Mouse (Mus musculus) lung, postnatal 0 days (tissue): ENCODE data around the gene Ep400.

Experiments used
- CTCF ChIP-seq: IDR thresholded peaks from 2 replicates; pipeline ENCODE4 v1.5.1; 2016; ENCODE audit warnings: antibody characterized with exemption, mild to moderate bottlenecking
- EP300 ChIP-seq: IDR thresholded peaks from 2 replicates; pipeline ENCODE4 v1.6.1; 2016; ENCODE audit warnings: antibody characterized with exemption, mild to moderate bottlenecking, control low read depth

DNA sequence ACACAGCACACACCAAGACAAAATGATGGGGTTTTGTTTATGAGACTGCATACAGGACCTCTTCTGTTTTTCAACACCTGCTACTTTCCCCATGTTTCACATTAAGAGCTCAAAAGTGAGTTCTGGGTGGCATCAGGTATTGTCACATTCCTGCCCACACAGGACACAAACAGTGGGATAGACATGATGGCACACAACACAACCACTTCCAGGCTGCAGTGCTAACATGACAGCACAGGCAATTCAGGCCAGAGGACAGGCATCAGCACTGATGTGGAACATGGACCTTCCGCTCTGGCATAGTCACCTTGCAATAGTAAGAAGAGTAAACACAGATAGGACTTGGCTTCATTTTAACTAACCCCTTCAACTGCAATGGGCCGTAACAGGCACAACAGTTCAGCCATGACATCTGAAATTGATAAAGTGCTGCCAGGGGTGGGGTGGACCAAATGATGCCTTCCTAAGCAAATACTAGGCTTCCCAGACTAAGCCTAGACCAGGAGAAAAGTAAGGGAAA, 105.7 kb downstream of the Ep400 start:
- no peak for TF ChIP-seq CTCF
- TF ChIP-seq EP300: no peak
